Mouse (Mus musculus) right cerebral cortex, postnatal 14 days (tissue): ENCODE measurements around the gene Gm13090.
A peak's percentile ranks its signal among the peaks of the same experiment; 100 is the strongest.

Experiments
- DNase-seq: peaks from one replicate; pipeline ENCODE4 v3.0.0; 2022

The Gm13090 gene

GRCm38 (mm10) chr4:151103646-151104045 lies 14.3 kb downstream of the Gm13090 start:
- DNase-seq, result no peak

- DNase-seq, result no peak
Observed at GRCm38 (mm10) chr4:151104147-151104546, 14.8 kb downstream of the Gm13090 start.

GRCm38 (mm10) chr4:151105886-151106285 lies 16.5 kb downstream of the Gm13090 start:
- DNase-seq, result no peak

GRCm38 (mm10) chr4:151106468-151106867 lies 17.1 kb downstream of the Gm13090 start:
- DNase-seq, result no peak

- DNase-seq, result peak; percentile 59
Observed at GRCm38 (mm10) chr4:151107131-151108001, 18.0 kb downstream of the Gm13090 start.

DNA sequence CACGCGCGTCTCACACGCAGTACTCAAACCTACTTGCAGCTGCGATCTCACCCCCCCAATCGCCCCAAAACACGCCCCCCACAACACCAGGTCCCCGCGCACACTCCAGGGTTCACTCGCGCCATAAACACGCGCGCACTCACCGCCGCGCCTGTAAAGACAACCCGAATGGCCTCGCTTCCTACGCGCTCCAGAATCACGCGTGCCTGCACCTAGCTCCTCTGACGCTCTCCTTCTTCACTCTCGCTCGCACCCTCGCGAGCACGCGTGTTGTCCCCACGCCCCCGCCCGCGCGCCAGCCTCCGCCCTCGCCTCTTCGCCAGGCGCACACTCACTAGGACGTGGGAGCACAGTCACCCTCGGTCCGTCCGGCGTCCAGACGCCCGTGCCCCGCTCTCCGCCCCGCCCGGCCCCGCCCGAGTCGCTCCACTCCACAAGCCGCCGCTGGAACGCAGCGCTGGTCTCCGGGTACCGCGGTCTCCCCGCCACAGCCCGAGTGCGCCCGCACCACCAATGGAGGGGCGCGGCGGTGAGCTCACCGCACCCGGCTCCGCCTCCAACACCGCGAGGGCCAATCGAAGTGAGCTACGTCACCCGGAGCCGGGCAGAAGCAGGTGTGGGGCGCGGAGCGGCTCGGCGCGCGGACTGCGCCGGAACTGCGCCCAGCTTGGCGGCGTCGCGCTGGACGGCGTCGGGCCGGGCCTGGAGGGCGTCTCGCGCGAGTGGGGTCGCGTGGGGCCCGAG lies 18.8 kb downstream of the Gm13090 start:
- DNase-seq, result peak; percentile 92

- DNase-seq, result no peak
Observed at GRCm38 (mm10) chr4:151108834-151109241, 19.5 kb downstream of the Gm13090 start.

DNA sequence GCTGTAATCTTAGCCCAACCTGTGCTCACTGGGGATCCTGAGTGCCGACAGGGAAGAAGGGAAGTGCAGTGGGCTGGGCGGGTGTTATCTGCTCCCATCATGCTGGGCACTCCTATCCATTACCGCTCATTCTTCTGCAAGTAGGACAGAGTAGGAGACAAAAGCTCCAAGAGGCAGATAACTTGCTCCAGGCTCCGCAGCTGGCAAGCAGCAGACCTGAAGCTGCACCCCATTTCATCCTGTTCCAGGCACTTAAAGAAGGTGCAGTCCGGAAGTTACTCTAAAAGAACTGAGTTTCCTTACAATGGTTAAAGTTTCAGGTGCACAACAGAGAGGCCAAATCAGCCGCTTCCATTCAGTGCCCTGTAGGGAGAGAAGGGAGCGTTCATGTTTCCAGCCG lies 21.9 kb downstream of the Gm13090 start:
- no peak for DNase-seq

DNA sequence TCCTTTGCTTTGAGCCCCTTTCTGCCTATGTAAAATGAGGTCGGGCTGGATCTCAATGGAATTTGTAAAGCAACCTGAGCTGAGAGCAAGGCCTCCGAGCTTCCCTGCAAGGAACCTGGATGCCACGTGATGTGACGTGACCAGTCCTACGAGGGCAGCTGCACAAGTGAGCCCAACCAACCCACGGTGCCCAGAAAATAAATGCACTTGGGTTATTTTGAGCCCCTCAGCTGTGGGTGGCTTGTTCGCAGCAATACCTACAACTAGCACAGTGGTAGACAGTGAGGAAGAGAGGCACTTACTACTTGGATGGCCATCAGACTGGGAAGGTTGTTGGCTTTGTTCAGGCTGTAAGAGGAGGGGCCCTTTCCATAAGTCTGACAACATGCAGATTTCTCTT lies 25.2 kb downstream of the Gm13090 start:
- no peak for DNase-seq

- no peak for DNase-seq
Observed at GRCm38 (mm10) chr4:151118883-151119282, 29.5 kb downstream of the Gm13090 start.

- no peak for DNase-seq
Observed at GRCm38 (mm10) chr4:151127636-151128548, 38.5 kb downstream of the Gm13090 start.

- DNase-seq, result peak; percentile 91
Observed at GRCm38 (mm10) chr4:151128641-151129541, 39.5 kb downstream of the Gm13090 start.

- DNase-seq, result no peak
Observed at GRCm38 (mm10) chr4:151129725-151130557, 40.6 kb downstream of the Gm13090 start.

GRCm38 (mm10) chr4:151130756-151131490 lies 41.6 kb downstream of the Gm13090 start:
- DNase-seq, result no peak

GRCm38 (mm10) chr4:151132493-151132892 lies 43.1 kb downstream of the Gm13090 start:
- DNase-seq, result no peak

DNA sequence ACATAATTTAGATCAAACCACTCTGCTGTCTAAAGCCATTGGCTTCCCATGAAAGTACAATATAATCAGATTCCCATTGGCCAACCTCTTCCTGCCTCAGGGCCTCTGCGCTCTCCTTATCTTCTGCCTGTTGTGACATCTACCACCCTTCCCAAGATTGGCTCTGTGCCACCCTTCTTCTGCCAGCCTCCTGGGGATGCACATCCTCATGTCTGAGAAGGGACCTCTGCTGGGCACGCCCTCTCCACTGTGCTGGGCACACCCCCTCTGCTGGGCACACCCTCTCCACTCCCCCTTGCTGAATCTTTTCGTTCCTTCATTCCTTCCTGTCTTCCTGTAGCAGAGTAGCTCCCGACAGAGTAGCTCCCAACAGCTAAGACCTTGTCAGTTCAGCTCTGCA lies 44.4 kb downstream of the Gm13090 start:
- DNase-seq, result no peak

GRCm38 (mm10) chr4:151135491-151135890 lies 46.1 kb downstream of the Gm13090 start:
- DNase-seq, result no peak

GRCm38 (mm10) chr4:151137701-151138100 lies 48.3 kb downstream of the Gm13090 start:
- DNase-seq, result no peak

DNA sequence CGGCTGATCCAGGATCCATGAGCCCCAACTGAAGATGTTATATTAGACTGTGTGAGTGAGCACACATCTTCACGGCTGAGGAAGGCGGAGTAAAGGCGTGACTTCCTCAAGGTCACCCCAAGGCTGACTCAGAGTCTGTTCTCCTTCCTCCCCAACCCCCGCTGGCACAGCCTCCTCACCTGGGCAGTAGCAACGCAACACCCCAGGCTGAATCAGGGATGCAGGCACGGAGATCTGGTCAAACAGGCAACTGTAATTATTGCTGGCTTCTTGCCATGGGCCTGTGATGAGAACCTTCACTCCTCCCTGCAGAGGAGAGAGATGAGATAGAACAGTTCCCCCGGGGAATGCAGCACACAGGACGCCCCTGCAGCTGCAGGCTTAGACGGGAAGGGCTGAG lies 48.8 kb downstream of the Gm13090 start:
- DNase-seq, result no peak

DNA sequence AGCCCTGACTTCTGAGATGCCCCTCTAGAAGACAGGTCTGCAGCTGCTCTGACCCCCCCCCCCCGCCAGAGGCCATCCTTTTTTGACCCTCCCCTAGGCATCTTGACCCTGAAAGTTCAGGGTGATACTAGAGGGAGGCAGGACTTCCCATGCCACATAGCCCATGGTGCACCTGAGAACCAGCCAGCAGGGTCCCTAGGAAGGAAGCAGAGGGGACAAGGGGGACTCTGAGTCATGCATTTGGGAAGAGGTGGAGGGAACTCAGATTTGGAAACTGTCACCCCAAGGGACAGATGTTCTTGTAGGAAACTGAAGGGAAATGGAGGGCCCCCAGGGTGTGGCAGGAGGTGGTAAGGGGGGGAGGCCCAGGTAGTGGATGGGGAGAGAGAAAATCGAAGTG lies 49.2 kb downstream of the Gm13090 start:
- DNase-seq, result no peak
